Comparison of ENCODE assay signal across 8 mouse cellular contexts in genomic region chr11:86578809-86579730, GRCm38 (mm10). TPM values are rescaled to one million over a fixed set of nuclear protein-coding genes. Genes with fewer than 3 reads are reported as not detected.
DNase-seq lines count a peak whose midpoint lies in the region; ATAC-seq lines count a peak whose summit lies in the region.

No protein-coding gene starts in this region.

- intact Hi-C loops in heart, postnatal 10 days (cut with DNase I): no loop called here

- no peak overlapping the region for H3K4me3 ChIP-seq in midbrain, embryonic 16.5 days (ENCODE audit: low read depth, low read length)
- no peak overlapping the region for H3K4me3 ChIP-seq in midbrain, embryonic 14.5 days (replicated peaks; ENCODE audit: low read depth, low read length)
- no peak overlapping the region for H3K4me3 ChIP-seq in liver, embryonic 12.5 days

- H3K9ac ChIP-seq in midbrain, embryonic 16.5 days (ENCODE audit: low read depth, low read length): no peak overlapping the region
- H3K9ac ChIP-seq in midbrain, embryonic 14.5 days (replicated peaks; ENCODE audit: low read length): no peak overlapping the region
- no peak overlapping the region; the same call in 1 of the 2 replicates for H3K9ac ChIP-seq in liver, embryonic 12.5 days

- no peak for ATAC-seq in midbrain, embryonic 16.5 days
- ATAC-seq in midbrain, embryonic 14.5 days (ENCODE audit: low FRiP score, low TSS enrichment): no peak
- no peak for ATAC-seq in liver, embryonic 12.5 days
- ATAC-seq in erythroblast, adult 5-6 weeks (replicated peaks; ENCODE audit: low FRiP score, poor library complexity, severe bottlenecking): no peak

- no peaks in the 10 kb centered on the region for H3K9me3 ChIP-seq in midbrain, embryonic 16.5 days (replicated peaks; ENCODE audit: control insufficient read depth, low read length, poor library complexity, severe bottlenecking)
- no peaks in the 10 kb centered on the region for H3K9me3 ChIP-seq in midbrain, embryonic 14.5 days (ENCODE audit: control insufficient read depth, low read length)
- H3K9me3 ChIP-seq in liver, embryonic 12.5 days (replicated peaks): no peaks in the 10 kb centered on the region

- no peaks in the 10 kb centered on the region for H3K27me3 ChIP-seq in midbrain, embryonic 16.5 days (ENCODE audit: control insufficient read depth, insufficient read depth, low read depth, low read length)
- H3K27me3 ChIP-seq in midbrain, embryonic 14.5 days (ENCODE audit: control insufficient read depth, insufficient read depth, low read length): no peaks in the 10 kb centered on the region
- no peaks in the 10 kb centered on the region for H3K27me3 ChIP-seq in liver, embryonic 12.5 days (replicated peaks)

- 77% methylated on average over 25 of the region's 25 CpGs for WGBS in midbrain, embryonic 16.5 days
- WGBS in midbrain, embryonic 14.5 days: 79% methylated on average over 25 of the region's 25 CpGs
- 44% methylated on average over 25 of the region's 25 CpGs for WGBS in liver, embryonic 12.5 days (ENCODE audit: insufficient replicate concordance)

- H3K4me1 ChIP-seq in midbrain, embryonic 16.5 days (ENCODE audit: control insufficient read depth, insufficient read depth, low read length): no peaks in the 10 kb centered on the region
- no peaks in the 10 kb centered on the region for H3K4me1 ChIP-seq in midbrain, embryonic 14.5 days (ENCODE audit: control insufficient read depth, insufficient read depth, low read length)
- peaks cover 82% of the 10 kb centered on the region for H3K4me1 ChIP-seq in liver, embryonic 12.5 days

- H3K4me2 ChIP-seq in midbrain, embryonic 16.5 days (ENCODE audit: low read length): no peak overlapping the region
- H3K4me2 ChIP-seq in midbrain, embryonic 14.5 days (ENCODE audit: low read length): no peak overlapping the region
- peak overlapping the region; percentile 40 for H3K4me2 ChIP-seq in liver, embryonic 12.5 days

- H3K27ac ChIP-seq in midbrain, embryonic 16.5 days (ENCODE audit: low read length): peak overlapping the region; percentile 48
- no peak overlapping the region for H3K27ac ChIP-seq in midbrain, embryonic 14.5 days (replicated peaks; ENCODE audit: low read depth, low read length)
- peak overlapping the region; percentile 23; the same call in 1 of the 2 replicates for H3K27ac ChIP-seq in liver, embryonic 12.5 days

- DNase-seq in midbrain, embryonic 14.5 days: no peak
- DNase-seq in adrenal gland, postnatal 25 days: peak; percentile 65
- DNase-seq in heart, postnatal 10 days: peak; percentile 72
- peak; percentile 69 to 74 for DNase-seq in spleen, postnatal 36 days (ENCODE audit: low spot score in 2 of 2)
- DNase-seq in frontal cortex, postnatal 14 days (ENCODE audit: low spot score in 2 of 2): no peak

- no peaks in the 10 kb centered on the region for H3K36me3 ChIP-seq in midbrain, embryonic 16.5 days (ENCODE audit: control insufficient read depth, insufficient read depth, low read length)
- H3K36me3 ChIP-seq in midbrain, embryonic 14.5 days (ENCODE audit: control insufficient read depth, insufficient read depth, low read length): no peaks in the 10 kb centered on the region
- peaks cover 9% of the 10 kb centered on the region for H3K36me3 ChIP-seq in liver, embryonic 12.5 days

RNA-seq across cellular contexts. Expression of gene Tubd1, which starts 34.3 kb away (rescaled TPM):
- 6.4 and 7.8 TPM in 2 replicates for polyA plus RNA-seq in midbrain, embryonic 16.5 days (2015; fragmentation: Nextera tagmentation; extraction: Ambion mirVana)
- polyA plus RNA-seq in midbrain, embryonic 14.5 days (2014; fragmentation: Nextera tagmentation; extraction: Ambion mirVana): 4.7 and 6.1 TPM in 2 replicates
- total RNA-seq in adrenal gland, postnatal 25 days (2021): 8.5 and 10.5 TPM in 2 replicates
- total RNA-seq in heart, postnatal 10 days (2021): 1 to 10 TPM; 5.5 to 6.2 TPM
- polyA plus RNA-seq in liver, embryonic 12.5 days (2016; fragmentation: Nextera tagmentation; extraction: Ambion mirVana): 13.7 and 14.8 TPM in 2 replicates
- 0.77 and 8.8 TPM in 2 replicates for total RNA-seq in erythroblast, adult 5-6 weeks (2015; ENCODE audit: low replicate concordance)
- total RNA-seq in erythroblast, adult 5-6 weeks (2017; ENCODE audit: low replicate concordance): 2.6 and 5.4 TPM in 2 replicates

RNA-seq across cellular contexts. Expression of gene Rps6kb1, which starts 34.5 kb away (rescaled TPM):
- 53.2 and 53.3 TPM in 2 replicates for polyA plus RNA-seq in midbrain, embryonic 16.5 days (2015; fragmentation: Nextera tagmentation; extraction: Ambion mirVana)
- polyA plus RNA-seq in midbrain, embryonic 14.5 days (2014; fragmentation: Nextera tagmentation; extraction: Ambion mirVana): 44.4 and 47.8 TPM in 2 replicates
- total RNA-seq in adrenal gland, postnatal 25 days (2021): 41.3 and 44.1 TPM in 2 replicates
- total RNA-seq in heart, postnatal 10 days (2021): 10 to 100 TPM; 26.0 to 29.2 TPM
- 35.9 and 40.6 TPM in 2 replicates for polyA plus RNA-seq in liver, embryonic 12.5 days (2016; fragmentation: Nextera tagmentation; extraction: Ambion mirVana)
- 7.5 and 12.7 TPM in 2 replicates for total RNA-seq in erythroblast, adult 5-6 weeks (2015; ENCODE audit: low replicate concordance)
- total RNA-seq in erythroblast, adult 5-6 weeks (2017; ENCODE audit: low replicate concordance): 20.2 and 24.7 TPM in 2 replicates

Comparison
In these comparisons a context has a peak if more than half of its experiments do, and no peak if none do; other contexts are left out.
1. DNase-seq: peak in adrenal gland, postnatal 25 days (single experiment), heart, postnatal 10 days (2 of 2) and spleen, postnatal 36 days (2 of 2); none in midbrain, embryonic 14.5 days (single experiment) and frontal cortex, postnatal 14 days (0 of 2).